Comparison of ENCODE assay signal across 12 mouse cellular contexts in the genomic region with DNA sequence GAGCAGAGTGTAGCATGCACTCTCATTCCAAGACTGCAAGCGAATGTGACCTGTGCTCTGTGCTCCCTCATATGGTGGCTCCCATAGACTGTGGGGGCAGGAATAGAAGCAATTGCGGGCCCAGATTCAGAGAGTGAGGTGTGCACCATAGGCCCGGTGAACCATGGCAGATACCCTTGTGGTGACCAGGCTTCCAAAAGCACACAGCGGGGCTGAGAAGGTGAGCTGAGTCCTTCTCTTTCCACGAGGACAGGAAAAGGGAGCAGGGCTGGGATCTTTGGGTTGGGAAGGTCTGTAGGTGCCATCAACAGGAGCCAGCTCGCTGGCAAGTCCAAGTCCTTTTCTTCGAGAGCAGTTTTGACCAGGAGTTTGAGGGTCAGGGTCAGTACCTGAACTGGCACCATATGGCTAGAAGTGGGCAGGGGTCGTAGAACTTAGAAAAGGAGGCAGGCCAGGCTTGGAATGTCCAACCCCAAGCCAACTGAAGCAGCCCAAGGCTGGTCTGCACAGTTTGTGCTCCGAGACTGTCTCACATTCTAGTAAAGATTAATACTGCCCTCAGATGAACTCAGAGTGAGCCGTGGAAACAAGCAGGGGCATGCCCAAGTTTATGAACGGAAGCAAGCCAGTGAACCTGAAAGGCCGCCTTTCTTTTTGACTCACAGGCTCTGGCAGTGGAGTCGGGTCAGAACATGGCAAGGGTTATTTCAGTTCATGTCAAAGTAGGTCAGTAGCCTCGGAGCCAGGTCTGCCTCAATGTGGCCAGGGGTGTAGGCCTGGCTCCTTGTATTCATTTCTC.
DNase-seq lines count a peak whose midpoint lies in the region; ATAC-seq lines count a peak whose summit lies in the region.
"Had no signal": no experiment of that assay in that cellular context is flagged by ENCODE, and none has a peak within 500 bp of the region (broad histone marks: within the 10 kb centered on the region; RNA-seq: fewer than 3 reads in every experiment).

No protein-coding gene starts in this region.

- no peaks in the 10 kb centered on the region for H3K27me3 ChIP-seq in forebrain, embryonic 15.5 days
- H3K27me3 ChIP-seq in midbrain, embryonic 13.5 days: no peaks in the 10 kb centered on the region

- H3K36me3 ChIP-seq in forebrain, embryonic 15.5 days: no peaks in the 10 kb centered on the region
- peaks cover 6% of the 10 kb centered on the region; the same call in 1 of the 2 replicates for H3K36me3 ChIP-seq in midbrain, embryonic 13.5 days

- H3K27ac ChIP-seq in forebrain, embryonic 15.5 days (replicated peaks): no peak overlapping the region
- no peak overlapping the region for H3K27ac ChIP-seq in midbrain, embryonic 13.5 days

- peaks cover 10% of the 10 kb centered on the region; the same call in 1 of the 2 replicates for H3K4me1 ChIP-seq in forebrain, embryonic 15.5 days
- H3K4me1 ChIP-seq in midbrain, embryonic 13.5 days (replicated peaks): no peaks in the 10 kb centered on the region

- peak; percentile 55 for DNase-seq in gastrocnemius, adult 18-20 months (ENCODE audit: low spot score)
- DNase-seq in gastrocnemius, postnatal 4 days (ENCODE audit: low spot score in 2 of 2): no peak
- DNase-seq in urinary bladder, postnatal 25 days (ENCODE audit: low spot score): peak; percentile 47
- no peak for DNase-seq in urinary bladder, postnatal 4 days (ENCODE audit: low spot score in 2 of 2)
- DNase-seq in kidney, adult 8-10 months: peak; percentile 87 to 92
- no peak for DNase-seq in B cell, adult 2 months
- DNase-seq: forebrain, postnatal 0 days; left cerebral cortex, postnatal 4 days; thymus, postnatal 25 days had no signal

- H3K4me3 ChIP-seq in forebrain, embryonic 15.5 days: no peak overlapping the region
- H3K4me3 ChIP-seq in midbrain, embryonic 13.5 days (replicated peaks): no peak overlapping the region

- WGBS in forebrain, embryonic 15.5 days: 93% methylated on average over 14 of the region's 14 CpGs
- WGBS in midbrain, embryonic 13.5 days: 92% methylated on average over 14 of the region's 14 CpGs

- no peak overlapping the region for H3K4me2 ChIP-seq in forebrain, embryonic 15.5 days (replicated peaks)
- H3K4me2 ChIP-seq in midbrain, embryonic 13.5 days (replicated peaks): no peak overlapping the region

- ATAC-seq in forebrain, embryonic 15.5 days (replicated peaks): no peak
- ATAC-seq in midbrain, embryonic 13.5 days: no peak
- ATAC-seq: lung, postnatal 0 days had no signal

- H3K9me3 ChIP-seq in forebrain, embryonic 15.5 days: no peaks in the 10 kb centered on the region
- H3K9me3 ChIP-seq in midbrain, embryonic 13.5 days: no peaks in the 10 kb centered on the region

- no peak overlapping the region for H3K9ac ChIP-seq in forebrain, embryonic 15.5 days (replicated peaks)
- H3K9ac ChIP-seq in midbrain, embryonic 13.5 days (replicated peaks): no peak overlapping the region
- H3K9ac ChIP-seq: forebrain, postnatal 0 days had no signal

Comparison
In these comparisons a context has a peak if more than half of its experiments do, and no peak if none do; other contexts are left out.
1. DNase-seq: peak in gastrocnemius, adult 18-20 months (single experiment), urinary bladder, postnatal 25 days (single experiment) and kidney, adult 8-10 months (2 of 2); none in gastrocnemius, postnatal 4 days (0 of 2), urinary bladder, postnatal 4 days (0 of 2) and B cell, adult 2 months (0 of 2).